Mouse (Mus musculus) ES-Bruce4 (cell line): ENCODE data around the gene Fam122a. TPM values are rescaled to one million over a fixed set of nuclear protein-coding genes. Genes with fewer than 3 reads are reported as not detected.

Experiments
- H3K27ac ChIP-seq: 2 replicates; pipeline ENCODE4 v1.5.1; 2012; ENCODE audit warnings: low read length, inconsistent platforms; ENCODE audit not compliant: insufficient read depth
- H3K27me3 ChIP-seq: 2 replicates; pipeline ENCODE4 v1.6.1; 2012; ENCODE audit warnings: mild to moderate bottlenecking, low read length, inconsistent platforms; ENCODE audit not compliant: control insufficient read depth, poor library complexity, insufficient read depth, severe bottlenecking
- H3K36me3 ChIP-seq: 2 replicates; pipeline ENCODE4 v1.6.1; 2012; ENCODE audit warnings: inconsistent platforms, mild to moderate bottlenecking, low read length, moderate library complexity; ENCODE audit not compliant: control insufficient read depth, poor library complexity, insufficient read depth, severe bottlenecking
- H3K4me1 ChIP-seq: one replicate; pipeline ENCODE4 v1.8.1; 2011; ENCODE audit warnings: low read length; ENCODE audit not compliant: control insufficient read depth, insufficient read depth
- H3K4me3 ChIP-seq: 2 replicates; pipeline ENCODE4 v1.5.1; 2011; ENCODE audit warnings: low read depth, mild to moderate bottlenecking, low read length
- H3K9ac ChIP-seq: 2 replicates; pipeline ENCODE4 v1.6.1; 2012; ENCODE audit warnings: low read depth, mild to moderate bottlenecking, inconsistent platforms; ENCODE audit not compliant: poor library complexity, severe bottlenecking
- H3K9me3 ChIP-seq: replicated peaks from 2 replicates; pipeline ENCODE4 v1.6.1; 2012; ENCODE audit warnings: mild to moderate bottlenecking, low read length, inconsistent platforms; ENCODE audit not compliant: control insufficient read depth, poor library complexity, insufficient read depth, severe bottlenecking
- CTCF ChIP-seq: IDR thresholded peaks from one replicate; pipeline ENCODE4 v1.8.1; 2011; ENCODE audit warnings: low read depth, low read length
- EP300 ChIP-seq: IDR thresholded peaks from 2 replicates; pipeline ENCODE4 v1.6.1; 2011; ENCODE audit warnings: low read depth, low read length; ENCODE audit not compliant: insufficient read depth
- POLR2A ChIP-seq: IDR thresholded peaks from one replicate; pipeline ENCODE4 v1.8.1; 2011; ENCODE audit warnings: low read length; ENCODE audit not compliant: insufficient read depth
- polyA plus RNA-seq: library from polyadenylated mRNA; stranded (reverse); fragments of >200 nt; gene quantifications from 2 replicates; pipeline ENCODE4 v1.2.4, GENCODE M21; 2011; ENCODE audit warnings: low read depth; ENCODE audit not compliant: missing spikeins, insufficient read depth, insufficient read length

Fam122a gene
- polyA plus RNA-seq, 1 experiment: 8.6 TPM

GRCm38 (mm10) chr19:24518384-24518783 is 41.2 kb upstream of the Fam122a start:
- H3K36me3 ChIP-seq: no peaks in the 10 kb centered on the region
- H3K9me3 ChIP-seq: no peaks in the 10 kb centered on the region
- no peaks in the 10 kb centered on the region for H3K27me3 ChIP-seq
- no peak overlapping the region for H3K27ac ChIP-seq
- H3K4me1 ChIP-seq: no peaks in the 10 kb centered on the region
- H3K9ac ChIP-seq: no peak overlapping the region
- H3K4me3 ChIP-seq: no peak overlapping the region
- TF ChIP-seq EP300 (no peak), CTCF (no peak), POLR2A (no peak)

GRCm38 (mm10) chr19:24517057-24517456 is 39.9 kb upstream of the Fam122a start:
- Histone ChIP-seq H3K27ac (no peak overlapping the region), H3K27me3 (no peaks in the 10 kb centered on the region), H3K9ac (no peak overlapping the region), H3K36me3 (no peaks in the 10 kb centered on the region), H3K9me3 (no peaks in the 10 kb centered on the region), H3K4me3 (no peak overlapping the region), H3K4me1 (no peaks in the 10 kb centered on the region)
- TF ChIP-seq EP300: no peak
- TF ChIP-seq CTCF: no peak
- TF ChIP-seq POLR2A: no peak

- Histone ChIP-seq H3K36me3 (no peaks in the 10 kb centered on the region), H3K4me3 (no peak overlapping the region), H3K4me1 (no peaks in the 10 kb centered on the region), H3K9ac (no peak overlapping the region), H3K27ac (no peak overlapping the region), H3K27me3 (no peaks in the 10 kb centered on the region), H3K9me3 (no peaks in the 10 kb centered on the region)
- no peak for TF ChIP-seq CTCF
- no peak for TF ChIP-seq EP300
- no peak for TF ChIP-seq POLR2A
Measured at GRCm38 (mm10) chr19:24515941-24516340, 38.8 kb upstream of the Fam122a start.

DNA sequence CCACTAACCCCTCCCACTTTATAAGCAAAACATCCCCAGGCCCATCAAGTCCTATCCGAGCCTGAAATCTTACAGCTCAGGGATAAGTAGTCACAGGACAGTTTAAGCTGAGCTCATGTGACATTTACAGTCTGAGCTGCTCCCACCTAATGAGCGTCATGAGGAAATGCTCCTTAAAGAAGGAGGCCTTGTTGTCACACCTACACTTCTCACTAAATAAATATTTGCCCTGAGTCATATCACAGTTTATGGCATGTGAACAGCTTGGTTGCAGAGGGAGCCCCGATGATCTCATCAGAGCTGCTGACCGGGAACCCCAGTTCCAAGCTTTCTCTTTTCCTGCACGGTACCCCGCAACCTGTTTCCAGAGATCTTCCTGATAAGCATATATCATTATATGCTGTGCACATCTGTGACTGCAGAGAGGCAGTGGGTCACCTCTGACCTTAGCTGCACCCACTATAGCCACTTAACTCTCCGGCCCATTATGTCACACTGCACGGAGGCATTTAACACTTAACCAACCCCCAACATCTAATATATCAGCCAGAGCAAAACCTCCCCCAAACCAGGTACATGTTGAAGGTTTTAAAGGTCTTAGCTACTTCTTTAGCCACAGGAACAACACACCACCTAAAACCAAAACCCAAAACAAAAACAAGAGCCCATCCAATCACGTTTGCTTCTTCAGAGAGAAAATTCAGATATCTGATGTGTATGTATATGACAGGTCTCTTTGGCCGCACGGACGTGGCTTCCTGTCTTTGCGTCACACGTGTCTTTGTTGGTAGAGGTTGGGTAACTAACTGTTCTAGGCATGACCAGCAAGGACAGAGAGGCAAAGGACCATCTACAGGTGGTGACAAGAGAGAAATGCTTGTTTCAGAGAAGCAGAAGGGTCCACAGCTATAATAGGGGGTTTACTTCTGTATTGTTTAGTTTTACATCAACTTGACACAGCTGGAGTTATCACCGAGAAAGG is 37.8 kb upstream of the Fam122a start:
- no peaks in the 10 kb centered on the region for H3K36me3 ChIP-seq
- no peaks in the 10 kb centered on the region for H3K27me3 ChIP-seq
- no peaks in the 10 kb centered on the region for H3K4me1 ChIP-seq
- no peaks in the 10 kb centered on the region for H3K9me3 ChIP-seq
- no peak for TF ChIP-seq CTCF
- no peak for TF ChIP-seq EP300
- TF ChIP-seq POLR2A: no peak
- no peak overlapping the region for H3K9ac ChIP-seq
- no peak overlapping the region for H3K27ac ChIP-seq
- no peak overlapping the region for H3K4me3 ChIP-seq

DNA sequence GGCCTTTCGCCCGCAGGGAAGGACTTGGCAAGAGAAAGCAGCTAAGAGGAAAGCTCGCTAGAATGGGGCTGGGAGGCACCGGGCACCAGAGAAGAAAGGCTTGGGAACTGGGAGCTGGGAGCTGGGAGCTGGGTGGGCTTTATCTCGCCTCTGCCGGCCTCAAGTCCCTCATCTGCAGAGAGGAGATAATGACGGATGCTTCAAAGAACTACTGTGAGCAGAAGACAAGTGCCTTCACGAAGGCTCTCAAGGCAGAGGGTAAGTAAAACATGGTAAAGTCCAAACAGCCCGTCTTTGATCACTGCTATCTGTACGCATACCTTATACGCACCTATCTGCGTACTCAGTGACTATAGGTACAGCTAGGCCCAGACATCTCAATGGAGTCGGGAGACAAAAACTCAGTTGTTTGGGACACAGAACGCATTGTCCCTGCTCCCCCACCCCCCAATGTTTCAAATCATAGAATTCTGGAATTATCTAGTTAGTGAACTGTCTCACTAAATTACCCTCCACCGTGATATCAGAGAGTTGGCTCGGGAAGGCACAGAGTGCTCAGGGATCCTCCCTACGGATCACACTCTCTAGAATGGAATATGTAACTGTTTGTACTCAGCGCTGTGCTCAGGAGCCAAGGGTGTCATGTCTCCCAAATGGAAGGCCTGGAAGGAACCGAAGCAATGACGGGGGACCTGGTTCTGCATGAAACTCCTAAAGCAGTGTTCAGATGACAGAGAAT is 36.1 kb upstream of the Fam122a start:
- Histone ChIP-seq H3K4me1 (no peaks in the 10 kb centered on the region), H3K36me3 (no peaks in the 10 kb centered on the region), H3K9ac (no peak overlapping the region), H3K4me3 (no peak overlapping the region), H3K27me3 (no peaks in the 10 kb centered on the region), H3K27ac (no peak overlapping the region), H3K9me3 (no peaks in the 10 kb centered on the region)
- TF ChIP-seq EP300 (no peak), CTCF (no peak), POLR2A (no peak)

DNA sequence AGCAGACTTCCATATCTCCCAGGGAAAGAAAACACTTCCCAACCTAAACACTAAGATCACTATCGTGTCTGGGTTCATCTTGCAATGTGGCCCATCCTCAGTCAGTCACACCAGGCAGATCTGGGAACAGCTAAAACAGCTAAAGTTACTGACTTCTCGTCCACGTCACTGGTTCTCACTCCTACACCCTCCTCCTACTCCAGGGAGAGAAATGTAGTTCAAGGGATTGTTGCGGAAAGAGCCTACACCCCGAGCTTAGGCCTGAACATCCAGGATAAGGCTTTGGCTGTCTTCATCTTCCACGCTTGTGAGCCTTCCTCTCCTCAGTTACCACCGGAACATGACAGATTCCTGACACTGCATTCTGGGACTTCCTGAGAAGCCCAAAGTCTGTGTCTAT is 34.8 kb upstream of the Fam122a start:
- H3K4me3 ChIP-seq: no peak overlapping the region
- TF ChIP-seq CTCF (no peak), EP300 (no peak), POLR2A (no peak)
- no peak overlapping the region for H3K9ac ChIP-seq
- no peaks in the 10 kb centered on the region for H3K9me3 ChIP-seq
- no peaks in the 10 kb centered on the region for H3K27me3 ChIP-seq
- no peaks in the 10 kb centered on the region for H3K36me3 ChIP-seq
- no peak overlapping the region for H3K27ac ChIP-seq
- H3K4me1 ChIP-seq: no peaks in the 10 kb centered on the region
